Mouse (Mus musculus): ENCODE measurements around the gene Theg. TPM values are rescaled to one million over a fixed set of nuclear protein-coding genes. Genes with fewer than 3 reads are reported as not detected.

Theg gene
- polyA plus RNA-seq, 1 experiment from 2014 or later: not detected

DNA sequence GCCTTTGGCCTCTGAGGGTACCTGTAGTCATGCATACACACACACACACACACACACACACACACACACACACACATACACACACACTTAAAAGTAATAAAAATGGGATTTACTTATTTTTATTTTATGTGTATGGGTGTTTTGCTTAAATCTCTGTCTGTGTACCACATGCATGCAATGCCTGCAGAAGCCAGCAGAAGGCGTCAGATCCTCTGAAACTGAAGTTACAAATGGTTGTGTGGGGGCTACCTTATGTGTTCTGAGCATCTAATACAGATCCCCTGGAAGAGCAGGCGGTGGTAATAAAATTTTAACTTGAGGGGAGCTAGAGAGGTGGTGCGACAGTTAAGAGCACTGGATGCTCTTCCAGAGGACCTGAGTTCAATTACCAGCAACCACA lies 59.0 kb downstream of the Theg start:
- 79% methylated on average over 3 of the region's 3 CpGs for WGBS
- no peaks in the 10 kb centered on the region for H3K36me3 ChIP-seq (ENCODE audit: control insufficient read depth, insufficient read depth, low read length)
- no peaks in the 10 kb centered on the region for H3K27me3 ChIP-seq (ENCODE audit: control insufficient read depth, insufficient read depth, low read length)
- no peaks in the 10 kb centered on the region for H3K4me1 ChIP-seq (ENCODE audit: control insufficient read depth, insufficient read depth, low read length)
- no peak overlapping the region for H3K9ac ChIP-seq (replicated peaks; ENCODE audit: low read depth, low read length)
- H3K9me3 ChIP-seq (ENCODE audit: control insufficient read depth, low read depth, low read length): no peaks in the 10 kb centered on the region
- no peak for ATAC-seq (ENCODE audit: insufficient number of reproducible peaks, insufficient read depth, low FRiP score, low read depth)
- no peak overlapping the region for H3K27ac ChIP-seq (ENCODE audit: low read length)
- H3K4me2 ChIP-seq (replicated peaks; ENCODE audit: low read depth, low read length): no peak overlapping the region
- H3K4me3 ChIP-seq (ENCODE audit: low read depth, low read length): no peak overlapping the region

DNA sequence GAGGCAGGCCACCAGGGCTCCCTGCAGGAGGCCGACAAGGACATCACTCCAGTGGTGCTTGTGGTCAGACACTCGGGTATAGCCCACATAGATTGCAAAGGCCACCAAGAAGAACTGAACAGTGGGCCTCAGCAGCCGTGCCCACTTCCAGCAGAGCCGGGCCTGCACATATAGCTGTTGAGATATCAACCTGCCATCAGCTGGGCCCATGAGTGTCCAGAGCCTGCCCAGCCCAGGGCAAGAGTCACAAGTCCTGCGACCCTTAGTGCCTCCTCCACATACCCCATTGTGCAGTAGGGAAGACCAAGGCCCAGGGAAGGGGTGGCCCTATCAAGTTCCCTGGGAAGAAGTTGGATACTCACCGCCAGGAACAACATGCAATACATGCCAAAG lies 59.7 kb downstream of the Theg start:
- WGBS: 83% methylated on average over 6 of the region's 6 CpGs
- no peak overlapping the region for H3K9ac ChIP-seq (replicated peaks; ENCODE audit: low read depth, low read length)
- no peaks in the 10 kb centered on the region for H3K9me3 ChIP-seq (ENCODE audit: control insufficient read depth, low read depth, low read length)
- H3K4me3 ChIP-seq (ENCODE audit: low read depth, low read length): no peak overlapping the region
- H3K27ac ChIP-seq (ENCODE audit: low read length): no peak overlapping the region
- H3K27me3 ChIP-seq (ENCODE audit: control insufficient read depth, insufficient read depth, low read length): no peaks in the 10 kb centered on the region
- no peaks in the 10 kb centered on the region for H3K36me3 ChIP-seq (ENCODE audit: control insufficient read depth, insufficient read depth, low read length)
- no peak for ATAC-seq (ENCODE audit: insufficient number of reproducible peaks, insufficient read depth, low FRiP score, low read depth)
- H3K4me1 ChIP-seq (ENCODE audit: control insufficient read depth, insufficient read depth, low read length): no peaks in the 10 kb centered on the region
- H3K4me2 ChIP-seq (replicated peaks; ENCODE audit: low read depth, low read length): no peak overlapping the region

DNA sequence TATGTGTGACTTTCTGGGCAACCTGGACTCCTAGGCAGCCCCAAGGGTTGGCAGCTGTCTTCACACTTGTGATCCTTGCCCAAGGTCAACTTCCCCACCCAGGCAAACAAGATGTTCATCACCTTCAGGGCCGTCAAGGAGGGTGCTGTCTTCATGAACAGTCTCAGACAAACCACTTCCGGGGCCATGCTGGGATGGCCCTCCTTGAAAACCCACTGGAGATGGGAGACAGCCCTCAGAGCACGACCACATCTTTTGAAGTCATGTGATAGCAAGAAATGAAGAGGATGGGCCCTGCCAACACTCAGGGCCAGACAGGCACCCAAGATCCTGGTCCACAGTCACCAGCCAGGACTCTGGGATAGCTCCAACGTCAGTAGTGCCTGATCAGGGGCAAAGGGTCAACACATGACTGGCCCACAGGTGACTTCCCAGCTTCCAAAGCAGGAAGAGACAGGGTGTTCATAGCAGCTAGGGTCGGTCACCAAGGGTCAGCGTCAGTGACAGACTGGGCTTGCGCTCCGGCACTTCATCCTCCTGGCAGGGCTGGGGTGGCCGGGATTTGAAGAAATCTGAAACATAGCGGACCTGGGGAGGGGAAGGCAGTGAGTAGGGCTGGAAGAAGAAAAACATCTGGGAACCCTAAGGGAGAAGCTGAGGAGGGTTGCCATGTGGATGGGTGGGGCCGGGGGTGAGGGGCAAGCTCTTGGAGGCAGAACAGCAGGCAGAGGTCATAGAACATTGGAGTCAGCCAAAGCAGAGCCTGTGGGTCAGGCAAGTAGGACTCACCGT lies 60.3 kb downstream of the Theg start:
- H3K9ac ChIP-seq (replicated peaks; ENCODE audit: low read depth, low read length): no peak overlapping the region
- WGBS: 87% methylated on average over 12 of the region's 12 CpGs
- ATAC-seq (ENCODE audit: insufficient number of reproducible peaks, insufficient read depth, low FRiP score, low read depth): no peak
- no peaks in the 10 kb centered on the region for H3K9me3 ChIP-seq (ENCODE audit: control insufficient read depth, low read depth, low read length)
- no peak overlapping the region for H3K4me3 ChIP-seq (ENCODE audit: low read depth, low read length)
- H3K27me3 ChIP-seq (ENCODE audit: control insufficient read depth, insufficient read depth, low read length): no peaks in the 10 kb centered on the region
- H3K4me1 ChIP-seq (ENCODE audit: control insufficient read depth, insufficient read depth, low read length): no peaks in the 10 kb centered on the region
- no peaks in the 10 kb centered on the region for H3K36me3 ChIP-seq (ENCODE audit: control insufficient read depth, insufficient read depth, low read length)
- no peak overlapping the region for H3K27ac ChIP-seq (ENCODE audit: low read length)
- no peak overlapping the region for H3K4me2 ChIP-seq (replicated peaks; ENCODE audit: low read depth, low read length)

Small RNA genes within 50 kb of the gene (microRNA-seq; reads per million reads assigned to microRNA genes)
- gene Mir6909: 1.0 reads per million

Other genes starting within 250 kb of the Theg start
- gene Vmn2r82, start 230.8 kb downstream of the Theg start, polyA plus RNA-seq (2014; fragmentation: Nextera tagmentation; extraction: Ambion mirVana): not detected in 2 replicates
- not detected in 2 replicates for gene Vmn2r83, start 118.6 kb downstream of the Theg start, polyA plus RNA-seq (2014; fragmentation: Nextera tagmentation; extraction: Ambion mirVana)
- gene Plpp2, start 53.5 kb downstream of the Theg start, polyA plus RNA-seq (2014; fragmentation: Nextera tagmentation; extraction: Ambion mirVana): 58.5 and 61.4 TPM in 2 replicates
- gene Mier2, start 32.1 kb downstream of the Theg start, polyA plus RNA-seq (2014; fragmentation: Nextera tagmentation; extraction: Ambion mirVana): 49.0 and 55.2 TPM in 2 replicates
- 0.04 and 0.13 TPM in 2 replicates for gene C2cd4c, start 26.7 kb upstream of the Theg start, polyA plus RNA-seq (2014; fragmentation: Nextera tagmentation; extraction: Ambion mirVana)
- gene Shc2, start 50.6 kb upstream of the Theg start, polyA plus RNA-seq (2014; fragmentation: Nextera tagmentation; extraction: Ambion mirVana): 7.1 and 7.7 TPM in 2 replicates
- 0.20 TPM in 1 of 2 replicates, not detected in the other for gene Odf3l2, start 58.4 kb upstream of the Theg start, polyA plus RNA-seq (2014; fragmentation: Nextera tagmentation; extraction: Ambion mirVana)
- 29.7 and 30.0 TPM in 2 replicates for gene Madcam1, start 77.2 kb upstream of the Theg start, polyA plus RNA-seq (2014; fragmentation: Nextera tagmentation; extraction: Ambion mirVana)
- 64.5 and 64.8 TPM in 2 replicates for gene Tpgs1, start 82.0 kb upstream of the Theg start, polyA plus RNA-seq (2014; fragmentation: Nextera tagmentation; extraction: Ambion mirVana)
- gene Cdc34, start 94.9 kb upstream of the Theg start, polyA plus RNA-seq (2014; fragmentation: Nextera tagmentation; extraction: Ambion mirVana): 88.7 and 93.6 TPM in 2 replicates
- gene Gzmm, start 101.7 kb upstream of the Theg start, polyA plus RNA-seq (2014; fragmentation: Nextera tagmentation; extraction: Ambion mirVana): 1.0 and 1.6 TPM in 2 replicates
- 871 and 937 TPM in 2 replicates for gene Bsg, start 117.2 kb upstream of the Theg start, polyA plus RNA-seq (2014; fragmentation: Nextera tagmentation; extraction: Ambion mirVana)
- gene Hcn2, start 129.3 kb upstream of the Theg start, polyA plus RNA-seq (2014; fragmentation: Nextera tagmentation; extraction: Ambion mirVana): 0.10 and 0.25 TPM in 2 replicates
- gene Polrmt, start 159.2 kb upstream of the Theg start, polyA plus RNA-seq (2014; fragmentation: Nextera tagmentation; extraction: Ambion mirVana): 26.3 and 31.8 TPM in 2 replicates
- 0.29 and 0.39 TPM in 2 replicates for gene Fgf22, start 167.7 kb upstream of the Theg start, polyA plus RNA-seq (2014; fragmentation: Nextera tagmentation; extraction: Ambion mirVana)
- gene Rnf126, start 179.6 kb upstream of the Theg start, polyA plus RNA-seq (2014; fragmentation: Nextera tagmentation; extraction: Ambion mirVana): 72.1 and 77.3 TPM in 2 replicates
- gene Fstl3, start 189.9 kb upstream of the Theg start, polyA plus RNA-seq (2014; fragmentation: Nextera tagmentation; extraction: Ambion mirVana): 8.7 and 9.0 TPM in 2 replicates
- not detected in 2 replicates for gene Prss57, start 203.6 kb upstream of the Theg start, polyA plus RNA-seq (2014; fragmentation: Nextera tagmentation; extraction: Ambion mirVana)
- gene Palm, start 206.2 kb upstream of the Theg start, polyA plus RNA-seq (2014; fragmentation: Nextera tagmentation; extraction: Ambion mirVana): 67.0 and 78.0 TPM in 2 replicates
- gene Misp, start 233.7 kb upstream of the Theg start, polyA plus RNA-seq (2014; fragmentation: Nextera tagmentation; extraction: Ambion mirVana): 27.6 and 33.1 TPM in 2 replicates